Mouse (Mus musculus) forebrain, embryonic 12.5 days (tissue): ENCODE measurements around the gene BC049352. TPM values are rescaled to one million over a fixed set of nuclear protein-coding genes. Genes with fewer than 3 reads are reported as not detected.

Experiments
- ATAC-seq: fragments of 200-750 bp; cut with Nextera tagmentation; 2 replicates; pipeline ENCODE4 v1.8.0; 2017; ENCODE audit warnings: moderate TSS enrichment; ENCODE audit not compliant: low FRiP score
- H3K27ac ChIP-seq: fragments of 300-500 bp; sonication (generic); 2 replicates; pipeline ENCODE4 v1.5.1; 2016; ENCODE audit warnings: mild to moderate bottlenecking
- H3K27me3 ChIP-seq: fragments of 300-500 bp; sonication (generic); 2 replicates; pipeline ENCODE4 v1.6.1; 2016; ENCODE audit warnings: mild to moderate bottlenecking
- H3K36me3 ChIP-seq: fragments of 300-500 bp; sonication (generic); replicated peaks from 2 replicates; pipeline ENCODE4 v1.6.1; 2016; ENCODE audit warnings: mild to moderate bottlenecking
- H3K4me1 ChIP-seq: fragments of 300-500 bp; sonication (generic); 2 replicates; pipeline ENCODE4 v1.6.1; 2016
- H3K4me2 ChIP-seq: fragments of 300-500 bp; sonication (generic); 2 replicates; pipeline ENCODE4 v1.6.1; 2016; ENCODE audit warnings: mild to moderate bottlenecking, moderate library complexity
- H3K4me3 ChIP-seq: fragments of 300-500 bp; sonication (generic); replicated peaks from 2 replicates; pipeline ENCODE4 v1.5.1; 2016; ENCODE audit warnings: mild to moderate bottlenecking
- H3K9ac ChIP-seq: fragments of 300-500 bp; sonication (generic); 2 replicates; pipeline ENCODE4 v1.6.1; 2016; ENCODE audit warnings: mild to moderate bottlenecking
- H3K9me3 ChIP-seq: fragments of 300-500 bp; sonication (generic); 2 replicates; pipeline ENCODE4 v1.6.1; 2016
- WGBS: fragments of 180-500 bp; shearing (Covaris S2); methylation state at CpG from one replicate; pipeline ENCODE4 v1.1.7; 2016; 5-methylcytosine and 5-hydroxymethylcytosine counted together
- polyA plus RNA-seq: library from polyadenylated mRNA; unstranded; fragments of >200 nt; fragmentation: Nextera tagmentation; extraction: Ambion mirVana; gene quantifications from 2 replicates; pipeline ENCODE4 v1.2.1, GENCODE M21; 2016

BC049352 gene
- polyA plus RNA-seq, 1 experiment from 2014 or later, result 0.18 TPM

DNA sequence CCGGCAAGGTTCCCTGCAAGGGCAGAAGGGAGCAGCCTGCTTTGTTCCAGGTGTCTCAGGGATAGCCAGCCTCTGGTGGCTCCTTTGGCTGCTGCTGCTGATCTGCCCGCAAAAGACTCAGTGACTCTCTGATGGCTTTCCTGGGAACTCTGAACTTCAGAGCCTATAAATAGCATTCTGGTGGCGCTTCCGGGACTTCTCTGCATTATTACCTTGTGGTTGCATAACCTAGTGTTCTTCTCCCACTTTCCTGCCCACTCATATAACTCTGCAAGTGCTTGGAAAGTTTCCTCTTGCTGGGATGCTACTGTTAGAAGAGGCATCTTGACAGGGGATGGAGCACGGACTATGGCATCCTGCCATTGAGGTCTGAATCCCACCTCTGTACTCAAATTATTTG is 15.7 kb downstream of the BC049352 start:
- Histone ChIP-seq H3K4me3 (no peak overlapping the region), H3K9me3 (no peaks in the 10 kb centered on the region), H3K4me1 (no peaks in the 10 kb centered on the region), H3K36me3 (no peaks in the 10 kb centered on the region), H3K27me3 (0 out of 2 replicates have a peak, but pooled peaks cover 4% of the 10 kb centered on the region), H3K27ac (no peak overlapping the region), H3K4me2 (no peak overlapping the region), H3K9ac (no peak overlapping the region)
- ATAC-seq, result no peak
- 89% methylated on average over 5 of the region's 5 CpGs for WGBS

DNA sequence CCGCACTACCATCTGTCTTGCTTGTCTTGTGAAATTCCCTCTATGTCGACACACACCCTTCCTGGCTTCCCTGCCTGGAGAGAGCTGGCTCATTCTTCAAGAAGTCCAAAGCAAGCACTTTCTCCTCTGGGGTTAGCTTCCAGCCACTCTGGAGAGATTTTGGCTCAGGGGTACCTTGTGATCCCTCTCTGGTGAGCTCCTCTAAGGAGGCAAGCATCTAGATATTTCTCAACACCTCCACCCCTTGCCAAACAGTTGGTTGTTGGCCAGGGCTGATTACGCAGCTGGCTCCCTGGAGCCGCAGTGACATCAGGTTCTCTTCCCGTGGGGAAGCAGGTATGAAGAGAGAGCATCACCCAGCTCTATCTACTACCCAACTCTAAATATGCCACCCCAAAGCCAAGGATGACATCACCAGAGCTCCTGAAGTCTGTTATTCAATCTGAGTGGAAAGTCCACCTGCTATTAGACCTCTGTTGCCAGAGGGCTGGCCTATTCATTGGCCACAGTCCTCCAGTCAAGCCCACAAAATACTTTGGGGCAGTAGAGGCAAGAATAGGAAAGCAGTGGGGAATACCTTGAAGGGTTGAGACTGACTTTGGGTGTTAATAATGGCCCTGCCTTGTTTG is 19.6 kb downstream of the BC049352 start:
- Histone ChIP-seq H3K4me2 (no peak overlapping the region), H3K9me3 (no peaks in the 10 kb centered on the region), H3K36me3 (no peaks in the 10 kb centered on the region), H3K4me3 (no peak overlapping the region), H3K4me1 (no peaks in the 10 kb centered on the region), H3K27ac (no peak overlapping the region), H3K9ac (no peak overlapping the region), H3K27me3 (0 out of 2 replicates have a peak, but pooled peaks cover 4% of the 10 kb centered on the region)
- 90% methylated on average over 5 of the region's 5 CpGs for WGBS
- ATAC-seq, result no peak

DNA sequence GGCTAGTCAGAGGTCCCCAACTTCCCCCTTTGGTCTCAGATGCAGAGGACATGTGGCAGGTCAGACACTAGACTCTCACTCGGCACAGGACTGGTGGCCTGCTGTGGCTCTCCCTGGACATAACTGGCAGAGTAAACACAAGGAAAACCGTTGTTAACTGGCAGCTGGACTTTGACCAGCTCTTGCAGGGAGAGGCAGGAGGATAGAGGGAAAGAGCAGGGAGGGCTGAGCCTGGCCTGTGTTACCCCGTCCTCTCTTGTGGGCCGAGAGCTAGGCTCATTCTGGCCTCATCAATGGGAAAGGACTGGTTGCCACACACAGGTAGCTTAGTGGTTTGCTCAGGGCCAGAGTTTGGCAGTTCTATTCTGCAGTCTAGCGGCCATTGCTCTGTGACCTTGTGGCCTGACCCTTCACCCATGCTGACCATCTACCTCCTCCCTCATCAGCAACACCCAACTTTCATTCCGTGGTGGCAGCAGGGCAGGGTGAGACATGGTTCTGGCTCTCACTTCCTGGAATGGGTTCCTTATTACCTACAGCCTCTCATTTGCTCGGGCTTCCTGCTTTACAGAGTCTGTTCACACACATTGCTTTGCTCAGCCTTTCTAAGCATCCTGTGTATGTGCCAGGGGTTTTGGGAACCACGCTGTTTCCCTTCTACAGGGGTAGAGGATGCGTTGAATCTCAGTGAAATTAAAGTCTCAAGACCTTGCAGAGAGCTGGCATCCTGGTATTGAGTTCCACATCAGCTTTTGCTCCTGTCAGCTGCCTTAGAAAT is 20.4 kb downstream of the BC049352 start:
- H3K36me3 ChIP-seq, result no peaks in the 10 kb centered on the region
- 84% methylated on average over 9 of the region's 9 CpGs for WGBS
- no peak overlapping the region for H3K9ac ChIP-seq
- no peak overlapping the region for H3K4me2 ChIP-seq
- no peaks in the 10 kb centered on the region for H3K9me3 ChIP-seq
- 0 out of 2 replicates have a peak, but pooled peaks cover 4% of the 10 kb centered on the region for H3K27me3 ChIP-seq
- no peak overlapping the region for H3K27ac ChIP-seq
- H3K4me1 ChIP-seq, result no peaks in the 10 kb centered on the region
- no peak for ATAC-seq
- H3K4me3 ChIP-seq, result no peak overlapping the region

DNA sequence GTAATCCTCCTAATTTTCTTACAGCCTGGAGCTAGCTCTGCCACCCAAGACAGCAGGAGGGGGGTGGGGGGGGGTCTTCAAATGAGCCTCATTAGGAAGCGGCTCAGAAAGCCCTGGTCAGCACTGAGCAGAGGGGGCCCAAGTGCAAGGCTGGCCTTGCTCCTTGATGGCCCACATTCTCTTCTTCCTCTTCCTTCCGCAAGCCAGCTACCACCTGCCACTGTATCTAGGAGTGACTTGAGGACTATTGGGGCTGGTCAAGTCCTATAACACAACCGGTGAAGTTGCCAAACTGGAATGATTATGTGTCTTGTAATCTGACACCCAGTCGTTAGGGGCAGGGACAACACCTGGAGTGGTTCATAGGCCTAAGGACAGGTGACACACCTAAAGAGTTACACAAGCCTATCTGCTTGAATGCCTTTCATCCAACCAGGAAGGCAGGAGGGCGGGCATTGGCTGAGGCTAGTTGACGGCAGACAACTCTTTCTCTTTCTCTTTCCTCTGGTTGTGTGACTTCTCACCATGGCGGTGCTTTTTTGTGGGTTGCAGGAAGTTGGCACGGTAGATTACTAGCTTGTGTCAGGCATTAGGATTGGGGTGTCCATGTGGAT is 22.1 kb downstream of the BC049352 start, which contains the start of gene Tmprss4:
Gene Tmprss4, minus strand, starts transcription at position 296 of the 614 bp plus-strand sequence.
- Histone ChIP-seq H3K27me3 (0 out of 2 replicates have a peak, but pooled peaks cover 4% of the 10 kb centered on the region), H3K4me2 (no peak within 1 kb of the TSS), H3K9ac (no peak within 1 kb of the TSS), H3K9me3 (no peaks in the 10 kb centered on the region), H3K4me1 (no peaks in the 10 kb centered on the region), H3K36me3 (no peaks in the 10 kb centered on the region), H3K4me3 (no peak within 1 kb of the TSS), H3K27ac (no peak within 1 kb of the TSS)
- no peak for ATAC-seq
- WGBS, result 75% methylated on average over 8 of the region's 8 CpGs

DNA sequence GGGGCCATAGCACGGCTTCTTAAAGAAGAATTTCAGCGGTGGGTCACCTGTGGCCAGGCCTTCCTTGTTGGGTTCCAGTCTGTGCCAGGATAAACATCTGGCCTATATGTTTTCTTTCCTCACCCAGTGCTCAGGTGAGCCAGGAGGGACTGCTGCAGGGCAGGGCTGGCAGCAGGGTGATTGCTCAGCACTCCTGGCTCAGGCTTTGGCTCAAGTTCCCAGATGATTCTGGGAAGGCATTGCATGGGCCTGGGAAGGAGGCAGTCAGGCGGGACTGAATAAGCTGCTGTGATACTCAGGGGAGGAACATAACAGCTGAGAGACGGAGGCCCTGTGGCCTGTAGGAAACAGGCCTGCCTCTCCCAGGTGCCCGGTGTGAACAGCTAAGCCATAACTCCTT is 23.3 kb downstream of the BC049352 start:
- Histone ChIP-seq H3K36me3 (no peaks in the 10 kb centered on the region), H3K27ac (no peak overlapping the region), H3K9ac (no peak overlapping the region), H3K9me3 (no peaks in the 10 kb centered on the region), H3K4me3 (no peak overlapping the region), H3K4me2 (no peak overlapping the region), H3K27me3 (peaks cover 3% of the 10 kb centered on the region; the same call in 1 of the 2 replicates), H3K4me1 (no peaks in the 10 kb centered on the region)
- 79% methylated on average over 5 of the region's 5 CpGs for WGBS
- no peak for ATAC-seq

DNA sequence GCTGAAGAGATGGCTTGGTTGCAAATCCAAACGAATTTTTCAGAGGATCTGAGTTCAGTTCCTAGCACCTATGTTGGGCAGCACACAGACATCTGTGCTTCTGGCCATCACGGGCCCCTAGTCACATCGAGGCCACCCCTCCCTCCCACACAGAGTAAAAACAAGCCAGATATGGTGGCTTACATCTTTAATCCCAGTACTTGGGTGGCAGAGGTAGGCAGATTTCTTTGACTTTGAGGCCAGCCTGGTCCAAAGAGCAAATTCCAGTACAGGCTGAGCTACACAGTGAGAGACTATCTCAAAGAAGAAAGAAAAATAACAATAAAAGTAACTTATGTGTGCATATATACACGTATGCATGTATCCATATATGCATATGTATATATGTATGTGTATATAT is 24.3 kb downstream of the BC049352 start:
- H3K4me1 ChIP-seq, result no peaks in the 10 kb centered on the region
- H3K9ac ChIP-seq, result no peak overlapping the region
- peaks cover 3% of the 10 kb centered on the region; the same call in 1 of the 2 replicates for H3K27me3 ChIP-seq
- no peak overlapping the region for H3K4me2 ChIP-seq
- ATAC-seq, result no peak
- 74% methylated on average over 4 of the region's 4 CpGs for WGBS
- no peaks in the 10 kb centered on the region for H3K9me3 ChIP-seq
- H3K4me3 ChIP-seq, result no peak overlapping the region
- no peaks in the 10 kb centered on the region for H3K36me3 ChIP-seq
- no peak overlapping the region for H3K27ac ChIP-seq

DNA sequence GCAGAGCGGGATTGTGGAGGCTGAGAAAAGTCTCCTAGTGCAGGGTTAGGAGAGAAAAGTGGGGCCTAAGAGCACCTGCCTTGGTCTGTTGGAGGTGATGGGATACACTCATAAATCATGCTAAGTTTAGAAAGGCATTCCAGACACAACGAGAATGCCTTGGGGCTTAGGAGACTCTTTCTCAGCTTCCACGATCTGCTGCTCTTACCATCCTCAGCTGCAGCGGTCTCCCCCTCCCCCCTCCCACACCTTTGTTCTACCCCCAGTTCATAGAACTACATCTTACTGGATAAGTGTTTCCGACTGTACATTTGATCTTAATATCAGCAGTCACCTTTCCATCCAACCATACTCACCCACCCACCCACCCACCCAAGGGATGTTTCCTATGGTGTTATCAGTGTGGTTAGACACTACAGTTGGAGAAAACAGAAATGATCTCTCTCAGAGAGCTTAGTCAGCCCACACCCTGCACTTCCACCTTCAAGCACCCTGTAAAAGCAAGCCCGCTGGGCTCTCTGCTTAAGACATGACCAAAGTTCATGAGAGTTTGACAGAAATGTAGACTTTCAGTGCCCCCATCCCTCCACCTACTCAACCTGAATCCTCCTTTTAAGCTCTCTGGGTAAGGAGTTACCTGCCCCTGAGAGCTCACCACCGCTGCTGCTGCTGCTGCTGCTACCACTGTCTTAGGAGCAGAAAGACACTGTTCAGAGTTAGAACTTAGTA is 25.4 kb downstream of the BC049352 start:
- no peaks in the 10 kb centered on the region for H3K4me1 ChIP-seq
- no peak for ATAC-seq
- WGBS, result 84% methylated on average over 7 of the region's 7 CpGs
- H3K4me3 ChIP-seq, result no peak overlapping the region
- no peak overlapping the region for H3K9ac ChIP-seq
- H3K9me3 ChIP-seq, result no peaks in the 10 kb centered on the region
- H3K27ac ChIP-seq, result no peak overlapping the region
- H3K4me2 ChIP-seq, result no peak overlapping the region
- peaks cover 3% of the 10 kb centered on the region; the same call in 1 of the 2 replicates for H3K27me3 ChIP-seq
- H3K36me3 ChIP-seq, result no peaks in the 10 kb centered on the region

DNA sequence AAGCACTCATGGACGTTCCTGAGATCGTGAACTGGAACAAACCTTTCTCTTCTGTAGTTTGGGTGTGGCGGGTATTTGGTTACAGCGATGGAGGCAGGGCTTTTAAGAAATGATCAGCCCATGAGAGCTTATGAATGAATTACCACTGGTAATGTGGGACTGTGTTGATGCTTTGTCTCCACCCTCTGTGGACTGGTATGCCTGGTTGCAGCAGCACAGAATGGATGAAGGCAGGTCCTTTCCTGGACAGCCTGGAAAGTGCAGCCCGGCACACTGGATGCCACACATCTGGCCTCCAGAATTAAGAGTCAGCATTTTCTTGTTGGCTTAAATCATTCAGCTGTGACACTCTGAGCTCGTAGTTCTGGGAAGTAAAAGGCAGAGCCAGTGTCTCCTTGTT is 30.2 kb downstream of the BC049352 start:
- peaks cover 3% of the 10 kb centered on the region; the same call in 1 of the 2 replicates for H3K27me3 ChIP-seq
- H3K9ac ChIP-seq, result no peak overlapping the region
- H3K4me2 ChIP-seq, result no peak overlapping the region
- 0 out of 2 replicates have a peak, but pooled peaks cover 2% of the 10 kb centered on the region for H3K4me1 ChIP-seq
- H3K4me3 ChIP-seq, result no peak overlapping the region
- H3K9me3 ChIP-seq, result no peaks in the 10 kb centered on the region
- ATAC-seq, result no peak
- H3K27ac ChIP-seq, result no peak overlapping the region
- H3K36me3 ChIP-seq, result no peaks in the 10 kb centered on the region
- WGBS, result 63% methylated on average over 6 of the region's 6 CpGs

DNA sequence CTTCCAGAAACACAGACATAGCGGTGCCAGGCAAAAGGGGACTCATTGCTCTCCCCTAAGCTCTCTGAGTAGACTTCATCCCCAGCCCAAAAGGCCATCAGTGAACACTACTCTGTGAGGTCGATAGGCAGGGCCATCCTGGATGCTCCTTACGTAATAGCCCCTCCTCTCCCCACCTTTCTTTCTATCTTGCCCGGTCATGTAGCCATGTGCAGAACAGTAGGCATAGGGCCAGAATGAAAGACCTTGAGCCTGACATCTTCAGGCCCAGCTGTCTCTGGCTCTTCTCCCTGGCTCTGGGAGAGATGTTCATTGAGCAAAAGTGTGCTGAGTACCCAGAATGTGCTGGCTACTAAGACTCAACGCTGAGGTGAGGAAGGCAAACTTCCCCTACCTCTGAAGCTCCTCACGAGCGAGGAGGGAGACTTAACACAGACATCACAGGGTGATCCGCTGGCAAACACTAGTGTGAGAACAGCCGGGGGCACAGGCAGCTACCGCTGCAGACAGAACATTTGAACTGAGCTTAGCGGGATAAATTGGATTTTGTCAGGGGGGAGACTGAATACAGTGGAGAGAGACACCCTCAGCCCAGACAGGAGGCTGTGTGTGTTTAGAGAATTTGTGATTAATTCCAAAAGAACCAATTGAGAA is 33.8 kb downstream of the BC049352 start:
- 78% methylated on average over 11 of the region's 11 CpGs for WGBS
- no peak overlapping the region for H3K4me2 ChIP-seq
- no peak overlapping the region for H3K27ac ChIP-seq

DNA sequence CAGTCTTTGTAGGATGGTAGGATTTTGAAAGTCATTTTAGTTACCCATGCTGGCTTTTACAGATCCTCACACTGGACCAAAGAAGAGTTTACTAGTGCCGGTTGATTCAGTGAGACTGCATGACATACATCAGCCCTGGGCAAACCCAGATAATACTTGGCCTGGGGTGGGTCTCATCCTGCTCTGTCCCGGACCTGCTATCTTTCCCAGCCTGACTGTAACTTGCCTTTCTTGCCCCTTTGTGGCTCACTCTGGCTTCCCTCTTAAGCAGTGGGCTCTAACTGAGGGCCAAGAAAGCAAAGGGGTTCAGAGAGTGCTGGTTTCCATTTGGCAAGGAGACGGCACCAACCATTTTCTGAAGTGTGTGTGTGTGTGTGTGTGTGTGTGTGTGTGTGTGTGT is 37.8 kb downstream of the BC049352 start:
- Histone ChIP-seq H3K4me3 (no peak overlapping the region), H3K27ac (no peak overlapping the region), H3K4me2 (no peak overlapping the region), H3K9me3 (no peaks in the 10 kb centered on the region), H3K27me3 (no peaks in the 10 kb centered on the region), H3K9ac (no peak overlapping the region), H3K36me3 (no peaks in the 10 kb centered on the region), H3K4me1 (0 out of 2 replicates have a peak, but pooled peaks cover 2% of the 10 kb centered on the region)
- 80% methylated on average over 3 of the region's 3 CpGs for WGBS
- ATAC-seq, result no peak

More for the DNA sequence above, 33.8 kb downstream of the BC049352 start:
- Histone ChIP-seq H3K4me3 (no peak overlapping the region), H3K4me1 (0 out of 2 replicates have a peak, but pooled peaks cover 2% of the 10 kb centered on the region), H3K9ac (no peak overlapping the region), H3K27me3 (no peaks in the 10 kb centered on the region), H3K9me3 (no peaks in the 10 kb centered on the region), H3K36me3 (no peaks in the 10 kb centered on the region)
- ATAC-seq, result no peak

DNA sequence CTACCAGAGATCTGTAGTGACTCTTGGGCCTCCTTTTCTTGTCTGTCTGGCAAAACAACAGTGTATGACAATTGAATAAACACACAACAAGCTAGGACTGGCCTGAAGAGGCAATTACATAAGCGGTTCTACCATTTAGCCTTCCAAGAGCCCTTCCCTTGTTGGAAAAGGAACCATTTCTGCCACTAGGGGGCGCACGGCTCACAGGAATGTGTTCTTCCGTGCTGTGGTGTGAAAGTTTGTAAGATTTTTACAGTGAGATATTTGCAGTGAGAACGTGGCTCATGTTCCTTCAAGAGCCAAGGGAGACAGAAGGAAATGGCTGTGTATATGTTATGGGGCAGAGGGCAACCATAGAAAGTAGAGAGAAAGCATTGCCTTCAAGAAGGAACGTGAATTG is 39.8 kb downstream of the BC049352 start:
- ATAC-seq, result no peak
- 19% methylated on average over 6 of the region's 6 CpGs for WGBS
- Histone ChIP-seq H3K4me2 (no peak overlapping the region), H3K36me3 (no peaks in the 10 kb centered on the region), H3K4me1 (no peaks in the 10 kb centered on the region), H3K27me3 (no peaks in the 10 kb centered on the region), H3K27ac (no peak overlapping the region), H3K4me3 (no peak overlapping the region), H3K9ac (no peak overlapping the region), H3K9me3 (no peaks in the 10 kb centered on the region)
